Mouse (Mus musculus): ENCODE measurements around the gene Myo18a.

DNA sequence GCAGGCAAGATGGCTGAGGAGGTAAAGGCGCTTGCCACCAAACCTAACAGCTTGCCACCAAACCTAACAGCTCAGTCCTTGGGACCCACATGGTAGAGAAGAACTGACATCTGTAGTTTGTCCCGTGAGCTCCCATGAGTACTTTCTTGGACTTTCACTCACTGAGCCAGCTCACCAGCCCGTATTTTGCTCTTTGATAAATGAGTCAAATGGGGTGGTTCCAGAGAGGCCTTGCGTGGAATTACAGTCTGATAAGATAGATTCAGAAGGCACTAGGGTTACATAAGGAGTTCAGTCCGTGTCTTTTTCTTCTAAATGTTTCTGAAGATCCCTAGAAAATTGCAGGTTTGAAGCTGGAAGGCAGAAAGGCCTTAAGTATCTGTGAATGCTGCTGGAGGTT is 10.5 kb upstream of the Myo18a start:
- no peak for TF ChIP-seq CTCF (IDR thresholded peaks at IDR 0.05; ENCODE audit: low read depth)
- TF ChIP-seq EP300 (IDR thresholded peaks at IDR 0.05; ENCODE audit: low read depth) = no peak

Data from heart, postnatal 0 days (tissue).